Mouse (Mus musculus): ENCODE measurements around the gene Rangap1. TPM values are rescaled to one million over a fixed set of nuclear protein-coding genes. Genes with fewer than 3 reads are reported as not detected.
"Not testable (repeated sequence)": the region's sequence is repeated elsewhere in the genome, so short reads cannot be mapped to it uniquely, and the experiment has no call there.

Rangap1 gene
- polyA plus RNA-seq, 1 experiment from 2014 or later, result 33.7 TPM

- no peak overlapping the region for H3K27ac ChIP-seq
- H3K36me3 ChIP-seq (ENCODE audit: inconsistent target), result no peaks in the 10 kb centered on the region
- 98% methylated on average over 7 of the region's 7 CpGs for WGBS (ENCODE audit: missing documents)
- H3K79me2 ChIP-seq (ENCODE audit: inconsistent target), result no peaks in the 10 kb centered on the region
- H3K4me3 ChIP-seq (ENCODE audit: inconsistent target), result no peak overlapping the region
These were observed 16.1 kb upstream of the Rangap1 start for GRCm38 (mm10) chr15:81761381-81761780.

GRCm38 (mm10) chr15:81760361-81761079 is 15.2 kb upstream of the Rangap1 start:
- Histone ChIP-seq H3K27ac (no peak overlapping the region), H3K4me3 (ENCODE audit: inconsistent target) (no peak overlapping the region), H3K79me2 (ENCODE audit: inconsistent target) (no peaks in the 10 kb centered on the region), H3K36me3 (ENCODE audit: inconsistent target) (no peaks in the 10 kb centered on the region)
- 97% methylated on average over 5 of the region's 5 CpGs for WGBS (ENCODE audit: missing documents)

- WGBS (ENCODE audit: missing documents), result 100% methylated on average over 3 of the region's 3 CpGs
- Histone ChIP-seq H3K36me3 (ENCODE audit: inconsistent target) (no peaks in the 10 kb centered on the region), H3K79me2 (ENCODE audit: inconsistent target) (no peaks in the 10 kb centered on the region), H3K27ac (no peak overlapping the region), H3K4me3 (ENCODE audit: inconsistent target) (no peak overlapping the region)
These were observed 14.2 kb upstream of the Rangap1 start for GRCm38 (mm10) chr15:81759542-81759941.

GRCm38 (mm10) chr15:81758701-81759100 is 13.4 kb upstream of the Rangap1 start:
- WGBS (ENCODE audit: missing documents), result 96% methylated on average over 5 of the region's 5 CpGs
- Histone ChIP-seq H3K79me2 (ENCODE audit: inconsistent target) (no peaks in the 10 kb centered on the region), H3K4me3 (ENCODE audit: inconsistent target) (no peak overlapping the region), H3K36me3 (ENCODE audit: inconsistent target) (no peaks in the 10 kb centered on the region), H3K27ac (no peak overlapping the region)

- Histone ChIP-seq H3K4me3 (ENCODE audit: inconsistent target) (no peak overlapping the region), H3K27ac (no peak overlapping the region), H3K79me2 (ENCODE audit: inconsistent target) (no peaks in the 10 kb centered on the region), H3K36me3 (ENCODE audit: inconsistent target) (no peaks in the 10 kb centered on the region)
- 96% methylated on average over 9 of the region's 9 CpGs for WGBS (ENCODE audit: missing documents)
These were observed 8.3 kb upstream of the Rangap1 start for GRCm38 (mm10) chr15:81753669-81754068.

- no peaks in the 10 kb centered on the region for H3K36me3 ChIP-seq (ENCODE audit: inconsistent target)
- no peak overlapping the region for H3K4me3 ChIP-seq (ENCODE audit: inconsistent target)
- WGBS (ENCODE audit: missing documents), result 94% methylated on average over 14 of the region's 14 CpGs
- no peaks in the 10 kb centered on the region; the same call in 1 of the 2 replicates for H3K79me2 ChIP-seq (ENCODE audit: inconsistent target)
- no peak overlapping the region for H3K27ac ChIP-seq
These were observed 4.4 kb upstream of the Rangap1 start for GRCm38 (mm10) chr15:81749742-81750141.

GRCm38 (mm10) chr15:81745601-81746114 is 328 bp upstream of the Rangap1 start:
- Histone ChIP-seq H3K36me3 (ENCODE audit: inconsistent target) (no peaks in the 10 kb centered on the region), H3K27ac (no peak overlapping the region), H3K4me3 (ENCODE audit: inconsistent target) (peak overlapping the region; percentile 79), H3K79me2 (ENCODE audit: inconsistent target) (no peaks in the 10 kb centered on the region; the same call in 1 of the 2 replicates)
- WGBS (ENCODE audit: missing documents), result 2% methylated on average over 33 of the region's 33 CpGs

- H3K36me3 ChIP-seq (ENCODE audit: inconsistent target); H3K27ac ChIP-seq; H3K79me2 ChIP-seq (ENCODE audit: inconsistent target); H3K4me3 ChIP-seq (ENCODE audit: inconsistent target): not testable (repeated sequence)
- WGBS (ENCODE audit: missing documents), result no CpG with 5 or more reads among the region's 2 CpGs
These were observed 3.0 kb downstream of the Rangap1 start for GRCm38 (mm10) chr15:81742368-81742767.

- H3K27ac ChIP-seq, result no peak overlapping the region
- WGBS (ENCODE audit: missing documents), result 28% methylated on average over 2 of the region's 2 CpGs
- no peak overlapping the region for H3K4me3 ChIP-seq (ENCODE audit: inconsistent target)
- no peaks in the 10 kb centered on the region for H3K79me2 ChIP-seq (ENCODE audit: inconsistent target)
- H3K36me3 ChIP-seq (ENCODE audit: inconsistent target), result no peaks in the 10 kb centered on the region
These were observed 5.4 kb downstream of the Rangap1 start for GRCm38 (mm10) chr15:81739924-81740323.

GRCm38 (mm10) chr15:81739296-81739695 is 6.0 kb downstream of the Rangap1 start:
- 98% methylated on average over 3 of the region's 3 CpGs for WGBS (ENCODE audit: missing documents)
- Histone ChIP-seq H3K27ac (no peak overlapping the region), H3K79me2 (ENCODE audit: inconsistent target) (no peaks in the 10 kb centered on the region), H3K36me3 (ENCODE audit: inconsistent target) (no peaks in the 10 kb centered on the region), H3K4me3 (ENCODE audit: inconsistent target) (no peak overlapping the region)

GRCm38 (mm10) chr15:81735075-81735474 is 10.3 kb downstream of the Rangap1 start:
- 42% methylated on average over 3 of the region's 3 CpGs for WGBS (ENCODE audit: missing documents)
- Histone ChIP-seq H3K27ac (no peak overlapping the region), H3K36me3 (ENCODE audit: inconsistent target) (no peaks in the 10 kb centered on the region), H3K4me3 (ENCODE audit: inconsistent target) (no peak overlapping the region), H3K79me2 (ENCODE audit: inconsistent target) (no peaks in the 10 kb centered on the region)

- Histone ChIP-seq H3K27ac (peak overlapping the region; percentile 55), H3K4me3 (ENCODE audit: inconsistent target) (peak overlapping the region; percentile 65), H3K36me3 (ENCODE audit: inconsistent target) (no peaks in the 10 kb centered on the region), H3K79me2 (ENCODE audit: inconsistent target) (peaks cover 47% of the 10 kb centered on the region)
- 6% methylated on average over 41 of the region's 41 CpGs for WGBS (ENCODE audit: missing documents)
These were observed 15.3 kb downstream of the Rangap1 start for GRCm38 (mm10) chr15:81729792-81730635.

GRCm38 (mm10) chr15:81729241-81729791 is 16.0 kb downstream of the Rangap1 start:
- Histone ChIP-seq H3K36me3 (ENCODE audit: inconsistent target) (no peaks in the 10 kb centered on the region), H3K79me2 (ENCODE audit: inconsistent target) (peaks cover 54% of the 10 kb centered on the region), H3K4me3 (ENCODE audit: inconsistent target) (peak overlapping the region; percentile 65), H3K27ac (peak overlapping the region; percentile 55)
- under 1% methylated on average over 49 of the region's 49 CpGs for WGBS (ENCODE audit: missing documents)

GRCm38 (mm10) chr15:81725965-81726364 is 19.4 kb downstream of the Rangap1 start:
- Histone ChIP-seq H3K27ac (no peak overlapping the region), H3K4me3 (ENCODE audit: inconsistent target) (no peak overlapping the region), H3K36me3 (ENCODE audit: inconsistent target) (peaks cover 21% of the 10 kb centered on the region; the same call in 1 of the 2 replicates), H3K79me2 (ENCODE audit: inconsistent target) (peaks cover 70% of the 10 kb centered on the region)
- WGBS (ENCODE audit: missing documents), result 97% methylated on average over 8 of the region's 8 CpGs

All from macrophage (primary cell).